Mouse (Mus musculus): ENCODE measurements around the gene Myo1d.

The Myo1d gene

DNA sequence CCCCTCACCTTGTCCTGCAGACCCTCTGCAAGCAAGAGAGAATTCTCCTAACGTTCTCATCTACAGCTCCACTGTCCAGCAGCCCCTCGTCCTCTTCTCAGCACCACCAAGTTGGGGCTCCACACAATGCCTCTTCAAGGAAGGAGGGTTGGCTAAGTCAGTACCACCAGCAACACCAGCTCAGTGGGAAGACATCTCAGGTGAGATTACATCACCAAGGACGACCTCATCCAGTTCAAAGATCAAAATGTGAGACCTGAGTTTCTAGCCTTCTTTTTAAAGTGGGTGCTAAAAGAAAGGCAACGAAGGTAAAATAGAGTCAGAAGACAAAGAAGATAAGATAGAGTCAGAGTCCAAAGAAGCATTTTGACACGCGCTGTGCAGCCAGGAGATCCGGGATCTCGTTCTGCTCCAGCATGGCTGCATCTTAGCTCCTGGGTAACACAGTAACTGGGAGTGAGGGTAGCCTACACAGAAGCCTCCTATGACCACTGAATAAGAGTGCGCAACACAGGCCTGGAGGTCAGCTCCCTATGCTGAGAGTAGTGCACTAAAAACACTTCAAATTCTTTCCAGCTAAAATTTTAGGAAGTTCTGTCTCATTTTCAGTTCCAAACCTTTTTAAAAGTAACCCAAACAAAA lies 56.3 kb downstream of the Myo1d start:
- CTCF ChIA-PET = no interaction called here

DNA sequence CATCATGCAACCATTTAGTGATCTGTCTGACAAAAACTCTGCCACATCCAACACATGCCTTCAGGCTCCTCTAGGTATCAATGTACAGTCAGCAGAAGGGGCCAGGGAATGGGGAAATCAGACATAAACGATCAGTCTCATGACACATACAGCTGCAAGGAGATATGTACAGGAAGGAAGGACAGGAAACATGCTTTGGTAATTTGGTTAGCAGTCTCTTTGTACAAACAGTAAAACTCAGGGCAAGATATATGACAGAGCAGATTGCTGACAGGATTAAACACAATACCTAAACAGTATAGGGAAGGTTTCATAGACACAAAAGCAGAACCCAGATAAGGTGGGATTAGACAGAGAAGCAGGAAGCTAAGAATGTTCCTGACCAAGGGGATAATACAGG lies 60.8 kb downstream of the Myo1d start:
- CTCF ChIA-PET = no interaction called here

DNA sequence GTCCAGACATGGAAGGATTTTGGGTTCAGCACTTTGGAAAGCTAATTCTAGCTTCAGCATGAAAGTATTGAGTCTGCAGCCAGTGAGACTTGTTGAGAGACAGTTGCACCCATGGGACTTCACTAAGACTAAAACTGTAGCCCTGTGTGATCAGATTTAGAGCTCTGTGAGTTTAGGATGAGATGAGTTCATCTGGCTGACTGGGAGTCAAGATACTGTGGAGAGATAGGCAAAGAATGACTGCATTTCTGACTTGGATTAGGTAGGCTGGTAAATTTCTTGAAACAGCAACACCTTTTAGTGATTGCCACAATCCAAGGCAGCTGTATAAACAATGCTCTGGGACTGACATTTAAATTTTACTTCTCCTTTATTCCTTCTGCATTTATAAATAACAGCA lies 61.8 kb downstream of the Myo1d start:
- CTCF ChIA-PET = no interaction called here

DNA sequence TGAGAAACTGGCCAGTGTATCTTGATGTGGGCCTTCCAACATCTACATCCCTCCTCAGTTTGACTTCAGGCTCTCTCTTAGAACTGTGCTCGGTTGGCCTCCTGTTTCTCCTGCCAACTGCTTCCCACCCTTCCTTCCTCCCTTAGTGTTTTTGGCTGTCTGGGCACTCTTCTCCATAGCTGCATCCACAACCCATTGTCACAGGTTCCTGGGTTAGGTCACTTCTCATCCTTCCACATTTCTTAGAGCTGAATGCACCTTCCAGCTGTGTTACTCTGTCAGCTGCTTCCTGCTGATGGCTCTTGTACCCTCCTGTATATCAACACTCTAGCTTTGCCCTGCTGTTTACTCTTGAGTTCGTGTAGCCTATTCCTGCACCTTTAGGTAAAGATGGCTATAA lies 64.7 kb downstream of the Myo1d start:
- CTCF ChIA-PET = no interaction called here

DNA sequence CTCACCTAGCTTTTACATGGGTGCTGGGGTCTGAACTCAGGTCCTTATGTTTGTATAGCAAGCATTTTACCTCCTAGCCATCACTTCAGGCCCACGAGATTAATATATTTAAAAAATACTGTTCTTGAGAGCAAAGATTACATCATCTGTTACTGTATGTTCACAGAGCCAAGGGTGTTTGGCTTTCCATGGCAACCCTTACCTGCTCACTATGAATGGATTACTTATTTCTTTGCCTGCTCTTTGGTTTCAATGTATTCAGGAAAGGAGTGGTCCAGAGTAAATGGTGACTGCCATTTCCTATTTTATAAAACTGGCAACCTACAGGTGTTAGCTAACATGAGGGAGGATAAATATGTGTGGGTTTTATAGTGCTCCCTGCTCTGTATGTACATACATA lies 66.1 kb downstream of the Myo1d start:
- CTCF ChIA-PET = no interaction called here

DNA sequence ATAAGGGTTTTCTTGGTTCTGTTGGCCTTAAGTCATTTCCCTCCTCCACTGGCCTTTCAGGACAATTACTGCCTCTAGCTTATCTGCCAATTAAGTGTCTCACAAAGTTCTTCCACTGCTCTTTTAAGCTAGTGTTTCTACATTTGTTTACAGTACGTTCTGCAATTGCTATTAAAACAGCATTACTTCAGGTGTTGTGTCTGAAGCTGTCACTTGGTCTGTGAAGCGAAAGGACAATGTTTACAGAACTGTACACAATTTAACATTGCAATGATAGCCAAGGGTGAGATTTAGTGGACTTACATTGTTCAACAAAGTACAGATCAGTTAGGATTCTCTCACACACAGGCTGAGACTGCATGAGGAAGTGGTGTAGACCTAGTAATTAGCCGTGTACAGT lies 67.6 kb downstream of the Myo1d start:
- CTCF ChIA-PET = no interaction called here

DNA sequence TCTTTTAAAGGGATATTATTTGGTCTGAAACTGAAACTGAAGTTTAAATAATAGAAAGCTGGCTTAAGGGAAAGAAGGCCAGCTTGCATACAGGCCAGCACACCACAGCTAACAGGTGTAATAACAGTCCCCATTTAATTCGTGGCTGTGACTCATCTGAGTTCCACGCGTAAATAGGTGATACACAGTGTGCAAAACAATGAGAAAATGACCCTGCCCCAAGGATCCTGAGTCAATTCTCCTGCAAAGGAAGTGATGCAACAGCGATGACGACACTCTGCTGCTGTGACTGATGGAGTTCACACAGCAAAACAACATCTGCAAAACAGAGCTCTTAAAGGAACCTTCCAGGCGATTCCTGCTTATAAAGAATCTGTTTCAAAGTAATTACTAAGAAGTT lies 68.5 kb downstream of the Myo1d start:
- CTCF ChIA-PET = no interaction called here

DNA sequence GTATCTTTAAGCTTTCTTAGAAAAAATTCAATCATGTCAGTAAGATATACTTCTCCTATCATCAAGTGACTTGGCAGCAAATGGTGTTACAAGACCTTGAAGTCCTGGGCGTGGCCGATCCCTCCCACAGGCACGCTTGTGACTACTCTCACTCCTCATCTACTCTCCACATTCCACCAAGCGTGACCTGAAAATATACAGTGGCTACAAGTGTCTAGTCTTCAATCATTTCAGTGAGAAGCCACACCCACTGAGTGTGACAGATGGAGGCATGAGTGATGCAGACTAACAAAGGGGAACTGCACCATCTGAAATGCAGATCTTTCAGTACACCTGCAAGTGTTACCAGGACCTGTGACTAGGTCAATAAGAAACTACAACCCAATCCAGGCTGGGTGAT lies 79.2 kb downstream of the Myo1d start:
- CTCF ChIA-PET = no interaction called here

DNA sequence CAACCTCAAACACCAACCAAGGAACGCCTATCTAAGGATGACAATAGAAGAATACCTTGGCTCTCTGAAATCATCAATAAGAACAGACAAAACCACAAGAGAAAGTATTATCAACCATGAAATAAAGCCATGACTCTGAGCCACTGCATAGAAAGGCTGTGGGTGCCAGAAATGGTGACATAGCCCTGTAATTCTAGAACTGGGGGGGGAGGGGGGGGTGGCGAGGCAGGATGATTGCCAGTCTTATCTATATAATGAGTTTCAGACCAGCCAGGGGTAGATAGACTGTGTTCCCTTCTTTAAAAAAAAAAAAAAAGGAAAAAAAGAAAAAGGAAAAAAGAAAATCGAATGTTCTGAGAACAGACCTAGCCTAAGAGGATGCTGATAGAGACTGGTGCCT lies 81.1 kb downstream of the Myo1d start:
- CTCF ChIA-PET = no interaction called here

DNA sequence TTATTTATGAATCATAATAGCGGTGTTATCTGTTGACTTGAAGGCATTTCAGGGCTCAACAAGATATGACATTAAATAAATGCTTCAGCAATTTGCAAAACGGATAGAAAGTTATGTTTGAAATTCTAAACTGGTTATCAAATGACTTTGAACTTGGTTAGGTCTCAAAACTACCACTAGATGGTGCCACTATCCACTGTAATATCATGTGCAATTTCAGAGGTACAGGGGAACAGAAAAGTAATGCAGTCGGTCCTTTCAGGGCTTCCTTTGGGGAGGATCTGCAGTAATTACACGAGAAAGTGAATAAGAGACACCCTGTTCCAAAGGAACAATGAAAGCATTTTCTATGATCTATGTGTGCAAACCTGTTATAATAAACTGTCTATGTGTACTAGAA lies 83.5 kb downstream of the Myo1d start:
- CTCF ChIA-PET = interaction anchor here (0.6 kb wide), 1 partner anchor 106 kb away, joined by 4 read pairs; no protein-coding TSS in a partner anchor

DNA sequence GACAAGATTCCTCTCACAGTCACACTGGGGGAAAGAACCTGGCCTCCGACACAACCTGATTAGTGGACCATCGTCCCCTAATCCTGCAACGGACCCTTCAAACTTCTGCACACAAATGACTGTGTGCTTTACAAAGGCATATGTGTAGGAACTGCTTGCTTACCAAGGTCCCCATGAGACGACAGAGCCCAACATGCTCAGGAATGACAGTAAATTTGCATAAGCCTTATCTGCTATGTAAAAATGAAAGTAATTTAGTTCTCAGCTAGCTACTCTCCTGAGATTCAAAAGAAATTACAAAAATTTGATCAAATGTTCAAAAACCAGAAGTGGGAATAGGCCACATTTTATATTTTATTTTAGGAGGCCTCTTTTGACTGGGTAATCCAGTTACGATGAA lies 95.2 kb downstream of the Myo1d start:
- CTCF ChIA-PET = no interaction called here

DNA sequence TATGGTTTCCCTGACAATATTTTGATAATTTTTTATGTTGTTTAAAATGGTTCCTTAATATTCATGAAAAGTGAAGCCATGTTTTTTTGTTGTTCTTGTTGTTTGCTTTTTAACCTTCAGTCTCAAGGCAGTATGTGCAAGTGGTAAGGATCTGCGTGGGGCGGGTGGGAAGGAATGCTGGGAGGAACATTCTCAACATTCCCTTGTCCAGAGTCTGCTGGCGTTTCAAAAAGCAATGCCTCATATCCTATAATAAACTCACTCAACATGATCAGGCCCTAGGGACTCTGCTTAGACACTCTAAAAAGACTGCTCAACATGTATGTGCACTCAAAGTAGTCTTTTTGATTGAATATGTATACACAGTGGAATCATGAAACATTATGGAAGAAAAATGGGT lies 97.1 kb downstream of the Myo1d start:
- CTCF ChIA-PET = no interaction called here

DNA sequence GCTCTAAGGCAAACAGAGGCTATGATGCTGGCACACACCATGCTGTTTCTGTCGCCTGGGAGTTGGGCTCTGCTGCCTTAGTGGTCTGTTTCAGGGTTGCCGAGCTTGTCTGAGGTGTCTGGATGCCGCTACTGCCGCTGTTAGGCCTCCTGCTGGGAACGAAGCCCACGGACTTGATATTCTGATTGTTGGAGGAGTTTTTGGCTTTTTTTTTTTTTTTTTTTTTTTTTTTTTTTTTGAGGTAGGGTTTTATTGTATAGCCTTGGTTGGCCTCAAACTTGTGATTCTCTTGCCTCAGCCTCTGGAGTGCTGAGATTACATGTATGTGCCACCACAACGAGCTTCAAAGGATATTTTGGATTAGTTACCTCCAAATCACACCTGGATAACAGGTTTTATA lies 106.8 kb downstream of the Myo1d start:
- CTCF ChIA-PET = no interaction called here

DNA sequence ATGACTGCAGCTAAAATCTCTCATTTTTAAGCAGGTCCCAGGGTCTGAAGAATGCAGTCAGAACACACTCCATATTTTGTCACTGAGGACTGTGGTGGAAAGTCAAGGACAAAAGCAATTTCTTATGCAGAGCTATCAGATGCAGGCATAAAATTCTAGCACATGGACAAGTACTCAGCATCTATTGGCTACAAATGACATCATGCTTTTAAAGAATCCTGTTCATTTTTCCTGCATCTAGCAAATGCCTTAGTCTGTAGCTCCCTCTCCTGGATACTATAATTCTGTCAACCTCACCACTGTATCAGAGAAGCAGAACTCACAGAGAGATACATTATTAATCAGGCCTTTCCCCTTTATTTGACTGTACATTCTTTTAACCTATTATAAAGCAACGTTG lies 109.4 kb downstream of the Myo1d start:
- CTCF ChIA-PET = interaction anchor here (0.7 to 0.9 kb wide), 3 partner anchors 46 to 321 kb away, joined by 3 to 8 read pairs (median 3); no protein-coding TSS in a partner anchor

DNA sequence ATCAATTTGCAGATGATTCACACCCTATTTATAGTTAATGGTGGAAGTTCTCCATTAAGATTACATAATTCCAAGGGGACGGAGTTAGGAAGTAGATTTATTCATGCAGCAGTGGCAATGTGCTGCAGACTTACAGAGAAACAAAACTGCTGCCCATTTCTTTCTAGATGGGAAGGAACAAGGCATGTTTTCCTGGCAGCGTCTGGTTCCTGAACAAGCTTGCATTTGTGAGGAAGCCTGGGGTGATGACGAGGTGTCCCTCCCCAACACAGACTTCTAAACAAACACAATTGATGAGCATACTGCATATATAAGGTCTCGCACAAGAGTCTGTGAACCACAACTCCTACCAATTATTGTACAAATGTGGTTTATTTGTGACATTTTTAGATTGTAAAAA lies 109.9 kb downstream of the Myo1d start:
- CTCF ChIA-PET = interaction anchor here (0.7 to 0.9 kb wide), 2 partner anchors 45 to 204 kb away, joined by 3 to 8 read pairs; no protein-coding TSS in a partner anchor

DNA sequence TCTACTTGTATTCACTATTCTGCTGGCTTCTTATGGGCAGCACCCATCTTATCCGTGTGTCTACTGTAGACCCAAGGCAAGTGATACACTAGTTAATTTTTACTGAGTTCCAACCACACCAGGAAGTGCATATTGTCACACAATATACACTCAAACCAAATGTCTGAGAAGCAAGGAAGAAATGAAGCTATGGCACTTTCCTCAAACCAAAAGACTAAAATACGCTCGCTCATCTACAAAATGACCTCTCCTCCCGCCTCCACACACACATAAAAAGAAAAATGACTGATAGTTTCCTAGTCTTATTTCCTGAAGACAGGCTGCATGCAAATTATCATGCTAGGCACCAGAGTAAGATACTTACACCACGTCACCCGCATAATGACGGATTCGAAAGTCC lies 113.6 kb downstream of the Myo1d start:
- CTCF ChIA-PET = no interaction called here

DNA sequence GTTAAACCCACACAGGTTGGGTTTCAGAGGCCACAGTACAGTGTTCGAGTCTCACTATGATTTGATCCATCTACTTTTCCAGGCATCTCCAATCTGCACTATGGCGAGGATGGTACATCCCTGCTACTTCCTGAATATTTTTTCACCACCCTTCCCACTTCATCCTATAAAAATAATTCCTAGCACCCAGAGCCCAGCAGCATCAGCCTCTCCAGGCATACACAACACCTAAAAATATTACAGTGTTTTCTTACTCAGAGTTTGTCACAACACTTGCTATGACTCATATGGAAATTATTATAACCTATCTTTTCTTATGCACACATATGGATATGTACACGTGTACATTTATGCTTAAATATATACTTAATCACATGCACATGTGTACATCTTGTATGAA lies 115.6 kb downstream of the Myo1d start:
- CTCF ChIA-PET = no interaction called here

DNA sequence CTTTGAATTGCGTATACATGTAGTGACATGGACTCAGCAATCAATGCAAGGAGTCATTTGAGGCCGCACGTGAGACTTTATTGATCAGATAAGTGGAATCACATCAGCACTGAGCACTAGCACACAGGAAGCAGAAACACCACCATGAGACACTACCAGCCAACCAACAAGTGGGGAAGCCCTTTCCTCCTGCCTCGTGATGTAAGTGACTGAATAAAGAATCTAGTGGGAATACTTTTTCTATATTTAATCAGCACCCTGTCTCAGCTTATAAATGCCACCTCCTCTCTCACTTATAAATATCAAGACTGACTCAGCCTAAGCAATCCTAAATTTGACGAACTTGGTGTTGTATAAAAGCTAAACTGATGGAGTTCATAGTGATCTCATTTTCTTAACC lies 134.7 kb downstream of the Myo1d start:
- CTCF ChIA-PET = no interaction called here

DNA sequence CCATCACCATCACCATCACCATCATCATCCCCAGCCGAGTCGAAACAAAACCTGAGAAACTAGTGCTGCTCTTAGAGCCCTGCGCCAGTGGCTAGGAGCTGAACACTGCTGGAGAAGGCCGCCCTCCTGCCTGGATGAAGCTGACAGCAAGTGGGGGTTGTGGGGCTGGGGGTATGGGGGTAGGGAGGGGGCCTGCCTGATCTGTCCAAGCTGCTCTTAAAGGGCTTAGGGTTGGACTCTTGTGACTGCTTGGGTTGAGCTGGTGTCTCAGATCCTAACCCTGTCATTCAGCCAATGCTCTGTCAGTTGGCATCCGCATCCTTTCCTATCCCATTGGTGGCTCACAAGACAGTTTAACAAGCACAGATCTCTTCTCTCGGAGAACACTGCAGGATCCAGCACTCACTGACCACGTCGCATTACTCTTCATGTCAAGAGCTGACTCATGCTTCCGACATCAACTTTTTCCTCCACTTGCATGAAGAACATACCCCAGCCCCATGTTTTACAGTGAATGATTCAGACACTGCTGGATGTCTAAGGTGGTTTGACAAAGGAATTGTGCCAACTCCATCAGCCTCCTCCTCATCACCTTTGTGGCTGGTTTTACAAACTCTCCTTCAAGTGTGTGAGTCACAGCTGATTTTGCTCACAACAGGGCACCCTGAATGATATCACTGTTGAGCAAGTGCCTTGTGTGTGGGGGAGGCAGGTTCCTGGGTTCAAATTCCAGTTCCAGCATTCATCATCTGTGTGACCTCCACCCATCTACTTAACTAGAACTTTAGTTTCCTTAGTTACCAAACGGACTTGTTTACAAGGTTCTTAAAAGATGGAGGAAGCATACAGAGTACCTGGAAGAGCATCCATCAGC lies 150.6 kb downstream of the Myo1d start:
- CTCF ChIA-PET = no interaction called here

DNA sequence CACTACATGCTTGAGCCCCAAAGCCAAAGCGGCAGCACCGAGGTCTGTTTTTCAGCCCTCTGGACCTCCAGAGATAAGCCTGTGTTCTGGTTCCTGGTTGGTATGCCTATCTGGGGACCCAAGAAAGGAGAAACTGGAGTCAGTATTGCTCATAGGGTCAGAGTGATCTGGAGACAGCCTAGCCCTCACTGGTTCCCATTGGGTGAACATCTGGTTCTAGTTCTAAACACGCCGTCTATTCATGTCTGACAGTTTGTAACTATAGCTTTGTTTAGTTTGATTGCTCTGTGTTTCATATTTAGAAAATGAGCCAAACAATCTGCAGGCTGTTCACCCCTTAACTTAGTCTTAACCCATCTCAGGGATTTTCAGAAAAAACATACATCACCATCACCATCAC lies 151.2 kb downstream of the Myo1d start:
- CTCF ChIA-PET = no interaction called here

DNA sequence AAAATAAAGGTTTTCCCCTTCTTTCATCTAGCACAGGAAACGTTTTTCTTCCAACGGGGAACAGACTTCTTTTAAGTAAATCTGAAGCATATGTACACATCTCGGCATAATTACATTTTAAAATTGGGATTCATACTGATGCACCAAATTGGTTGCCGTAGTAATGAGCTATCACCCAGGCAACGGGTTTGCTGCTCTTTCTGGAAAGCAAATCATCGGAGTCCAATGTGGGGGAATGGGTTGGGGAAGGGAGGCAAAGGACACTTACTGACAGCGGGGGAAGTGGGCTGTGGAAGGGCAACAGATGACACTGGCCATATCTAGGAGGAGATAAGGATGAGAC lies 156.8 kb downstream of the Myo1d start:
- CTCF ChIA-PET = no interaction called here

DNA sequence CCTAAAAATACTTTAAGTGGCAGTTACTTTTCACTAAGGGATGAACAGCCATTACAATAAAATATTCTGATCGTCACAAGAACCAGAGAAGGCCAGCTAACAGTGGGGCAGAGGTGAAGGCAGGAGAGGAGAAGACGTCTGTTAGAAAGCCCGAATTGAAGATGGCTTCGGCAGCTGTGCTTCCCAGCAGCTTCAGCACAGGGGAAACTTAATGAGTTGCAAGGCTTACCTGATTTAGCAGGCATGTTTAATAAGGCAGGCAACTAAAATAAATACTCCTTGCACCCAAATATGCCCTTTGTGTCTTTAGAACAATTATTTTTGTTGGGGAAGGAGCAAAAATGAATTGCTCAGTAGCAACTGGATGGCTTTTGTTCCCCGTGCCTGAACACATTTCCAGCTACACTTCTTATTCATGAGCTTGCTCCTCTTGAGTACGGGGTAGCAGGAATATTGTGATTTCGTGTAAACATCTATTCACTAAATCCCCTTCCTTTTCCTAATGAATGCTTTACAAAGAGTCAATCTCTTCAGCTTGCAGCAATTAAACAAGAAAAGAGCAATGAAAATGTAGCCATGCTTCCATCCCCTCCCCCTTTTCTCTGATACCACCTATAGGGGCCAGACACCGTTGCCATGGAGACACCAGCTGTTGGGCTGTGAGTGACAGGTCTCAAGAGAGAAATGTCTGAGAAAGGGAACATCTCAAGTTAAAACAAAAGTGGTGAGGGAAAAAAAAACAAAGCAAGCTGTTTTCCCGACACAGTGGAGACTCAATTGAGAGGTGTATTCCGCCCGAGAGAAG lies 157.4 kb downstream of the Myo1d start:
- CTCF ChIA-PET = no interaction called here
